Mouse (Mus musculus) heart, adult 11 months (tissue): ENCODE data around the gene Enpp7.
A peak's percentile ranks its signal among the peaks of the same experiment; 100 is the strongest.

Experiments used
- DNase-seq: peaks from one replicate; pipeline ENCODE4 v3.0.0; 2022

Enpp7 gene

DNA sequence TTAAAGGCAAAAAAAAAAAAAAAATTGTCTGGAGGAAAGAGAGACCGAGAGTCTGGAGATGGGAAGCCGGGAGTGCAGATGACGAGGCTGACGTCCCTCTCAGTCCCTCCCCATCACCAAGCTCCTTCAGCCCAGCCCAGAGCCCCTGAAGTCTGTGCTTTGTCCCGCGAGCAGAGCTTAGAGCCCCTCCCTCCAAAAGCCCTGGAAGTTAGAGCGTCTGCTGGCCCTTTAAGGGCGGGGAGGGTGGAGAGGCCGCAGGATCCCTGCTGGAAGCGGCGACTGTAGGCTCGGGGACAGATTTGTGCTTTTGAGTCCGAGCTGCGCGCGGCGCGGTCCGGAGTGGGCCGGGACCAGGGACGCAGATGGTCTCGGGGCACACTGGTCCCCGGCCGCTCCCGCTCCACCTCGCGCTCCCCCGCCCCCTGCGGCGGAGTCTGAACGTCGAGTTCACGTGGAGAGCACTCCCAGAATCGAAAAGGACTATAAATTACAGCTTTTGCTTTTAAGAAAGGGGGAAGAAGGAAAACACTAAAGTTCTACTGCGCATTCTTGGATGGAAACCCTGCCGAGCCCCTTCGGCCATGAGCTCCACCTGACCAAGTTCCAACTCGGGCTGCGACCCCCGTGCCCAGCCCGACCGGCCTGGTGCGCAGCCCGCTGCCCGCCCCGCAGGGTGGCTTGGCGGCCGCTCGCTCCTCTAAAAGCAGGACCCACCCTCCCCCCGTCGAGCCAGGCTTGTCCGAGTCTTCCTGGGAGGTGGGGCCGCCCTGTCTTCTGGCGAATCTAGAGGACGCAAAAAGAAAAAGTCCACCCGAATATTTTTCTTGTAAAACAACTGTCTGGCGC is 49.2 kb downstream of the Enpp7 start:
- peak; percentile 94 for DNase-seq

DNA sequence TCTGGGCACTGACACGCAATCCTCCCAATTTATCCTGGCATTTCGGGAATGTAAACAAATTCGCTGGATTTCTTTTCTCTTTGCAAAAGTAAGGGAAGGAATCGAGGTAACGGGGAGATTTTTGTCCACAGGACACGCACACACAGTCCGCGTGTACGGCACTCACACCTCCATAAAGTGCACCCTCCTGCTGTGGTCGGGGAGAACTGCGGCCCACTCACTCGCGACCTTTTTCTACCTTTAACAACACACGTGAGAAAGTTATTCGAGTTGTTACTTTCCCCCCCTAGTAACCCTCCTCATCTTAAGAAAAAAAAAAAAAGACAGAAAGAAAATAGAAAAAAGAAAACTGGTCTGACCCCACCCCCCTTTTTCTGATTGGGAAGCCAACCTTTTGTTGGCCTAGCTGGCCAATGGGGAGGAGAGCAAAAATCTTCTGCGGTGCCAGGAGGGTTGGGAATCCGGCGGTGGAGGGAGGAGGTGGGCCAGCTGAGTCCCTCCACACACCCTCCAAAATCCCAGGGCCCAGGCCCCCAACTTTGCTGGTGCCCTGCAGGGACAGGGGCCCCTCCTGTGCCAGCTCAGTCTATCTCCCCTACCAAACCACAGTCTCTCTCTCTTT is 49.9 kb downstream of the Enpp7 start:
- DNase-seq, result no peak

DNA sequence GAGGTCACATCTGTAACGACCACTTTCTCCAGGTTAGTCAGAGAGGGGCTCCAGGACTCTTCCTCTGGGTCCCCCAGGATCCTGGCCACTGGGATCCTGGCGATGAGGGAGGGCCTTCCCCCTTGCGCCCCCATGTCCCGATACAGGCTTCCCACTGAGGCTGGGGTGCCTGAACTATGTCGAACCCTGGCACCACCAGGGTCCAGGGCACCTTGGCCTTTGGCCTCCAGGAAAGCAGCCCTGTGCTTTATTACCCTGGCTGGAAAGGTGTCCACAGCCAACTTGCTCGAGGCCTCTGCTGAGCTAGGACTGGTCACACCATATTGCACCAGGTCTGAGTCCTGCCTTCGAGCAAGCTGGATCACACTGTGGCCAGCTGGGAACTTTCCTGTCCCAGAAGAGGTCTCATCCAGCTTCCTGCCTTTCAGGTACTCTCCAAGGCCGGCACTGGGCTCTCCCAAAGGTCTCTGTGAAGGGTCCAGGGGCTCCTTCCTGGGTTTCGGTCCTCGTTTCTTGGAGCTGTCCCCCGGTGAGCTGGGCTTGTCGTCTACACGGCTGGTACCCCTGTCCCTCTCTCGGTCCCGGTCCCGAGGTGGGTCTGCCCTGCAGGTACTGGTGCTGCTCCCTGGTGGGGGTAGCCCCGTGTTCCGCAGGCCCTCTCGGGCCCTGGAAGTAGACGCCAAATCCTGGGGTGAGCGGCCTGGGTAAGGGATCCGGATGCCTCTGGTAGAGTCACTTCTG is 50.9 kb downstream of the Enpp7 start:
- DNase-seq, result peak; percentile 94

DNA sequence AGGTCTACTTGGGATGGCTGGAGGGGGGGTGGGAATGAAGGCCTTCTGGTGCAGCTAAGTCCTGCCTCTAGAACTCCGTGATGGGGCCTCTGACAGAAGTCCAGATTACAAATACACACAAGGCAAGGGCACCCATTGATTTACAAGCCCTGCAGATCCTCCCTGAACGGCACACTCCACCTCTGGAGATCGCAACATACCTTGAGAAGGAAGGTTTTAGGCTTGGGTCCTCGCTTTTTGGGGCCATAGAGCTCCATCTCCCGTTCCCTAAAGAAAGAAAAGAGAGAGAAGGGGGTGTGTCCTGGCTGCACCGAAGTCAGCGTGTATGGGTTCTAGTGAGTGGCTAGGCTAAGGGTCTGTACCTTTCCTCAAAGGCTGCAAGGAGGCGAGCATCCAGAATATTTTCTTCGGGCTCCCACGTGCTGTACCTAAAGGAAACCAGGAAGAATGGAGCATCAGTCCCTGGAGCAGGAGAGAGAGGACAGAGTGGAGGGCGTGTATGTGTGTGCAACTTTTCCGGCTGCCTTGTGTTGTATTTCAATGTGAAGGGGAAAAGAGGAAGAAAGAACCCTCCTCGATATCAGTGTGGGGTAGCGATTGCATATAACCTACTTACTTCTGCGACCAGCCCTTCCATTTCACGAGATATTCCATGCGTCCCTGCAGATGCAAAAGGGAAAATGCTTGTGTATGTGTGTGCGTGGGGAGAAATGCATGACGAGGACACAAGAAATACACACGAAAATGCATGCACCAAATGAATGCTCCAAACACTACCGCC is 51.9 kb downstream of the Enpp7 start:
- DNase-seq, result peak; percentile 90

DNA sequence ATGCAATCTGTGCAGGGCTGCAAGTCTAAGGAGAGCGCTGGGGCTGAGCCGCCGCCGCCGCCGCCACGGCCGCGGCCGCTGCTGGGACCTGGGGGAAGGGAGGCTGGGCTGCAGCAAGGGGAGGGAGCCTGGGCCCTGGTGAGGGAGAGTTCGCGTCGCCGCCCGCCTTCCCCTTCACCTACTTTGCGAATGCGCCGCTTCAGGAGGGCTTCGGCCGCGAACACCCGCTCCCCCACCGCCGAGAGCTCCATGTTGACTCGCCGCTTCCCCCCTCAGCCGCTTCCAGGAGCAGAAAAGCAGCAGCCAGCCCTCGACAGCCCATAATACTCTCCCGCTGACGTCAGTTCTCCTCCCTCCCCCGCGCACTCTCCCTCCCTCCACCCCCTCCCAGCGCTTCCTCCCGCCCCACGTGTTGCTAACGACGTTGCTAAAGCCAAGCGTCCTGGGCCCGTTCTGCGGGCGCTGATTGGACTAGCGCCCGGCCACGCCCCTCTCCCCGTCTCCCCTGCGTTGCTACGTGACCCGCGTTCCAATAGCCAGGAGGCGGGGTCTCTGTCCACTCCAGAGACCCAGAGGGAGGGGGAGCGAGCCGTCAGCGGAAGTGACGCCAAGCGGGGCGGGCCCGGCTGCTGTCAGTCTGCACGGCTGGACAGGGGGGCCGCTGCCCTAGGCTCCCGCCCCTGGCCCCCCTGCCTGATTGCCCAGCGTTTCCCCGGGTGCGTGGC is 52.8 kb downstream of the Enpp7 start, which contains the start of gene Cbx8:
Gene Cbx8 (minus strand): TSS at position 370 of the 725 bp plus-strand sequence.
- DNase-seq, result peak; percentile 100

DNA sequence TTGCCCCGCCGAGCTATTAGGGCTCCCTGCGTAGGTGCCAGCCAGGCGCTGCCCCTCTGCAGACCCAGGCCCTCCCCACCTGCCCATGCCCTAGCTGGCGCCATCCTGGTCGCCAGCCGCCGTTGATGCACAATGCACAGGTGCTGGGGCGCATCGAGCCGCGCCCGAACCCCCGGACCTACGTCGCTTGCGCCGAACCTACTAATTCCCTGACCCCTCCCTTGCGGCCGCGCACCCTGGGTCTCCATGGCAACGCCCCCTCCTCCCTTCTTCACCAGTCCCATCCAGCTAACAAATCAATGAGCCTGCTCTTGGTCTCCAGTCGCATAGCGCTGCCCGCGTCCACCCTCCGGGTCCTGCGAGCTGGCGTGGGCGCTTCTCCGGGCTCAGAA is 53.3 kb downstream of the Enpp7 start:
- no peak for DNase-seq

DNA sequence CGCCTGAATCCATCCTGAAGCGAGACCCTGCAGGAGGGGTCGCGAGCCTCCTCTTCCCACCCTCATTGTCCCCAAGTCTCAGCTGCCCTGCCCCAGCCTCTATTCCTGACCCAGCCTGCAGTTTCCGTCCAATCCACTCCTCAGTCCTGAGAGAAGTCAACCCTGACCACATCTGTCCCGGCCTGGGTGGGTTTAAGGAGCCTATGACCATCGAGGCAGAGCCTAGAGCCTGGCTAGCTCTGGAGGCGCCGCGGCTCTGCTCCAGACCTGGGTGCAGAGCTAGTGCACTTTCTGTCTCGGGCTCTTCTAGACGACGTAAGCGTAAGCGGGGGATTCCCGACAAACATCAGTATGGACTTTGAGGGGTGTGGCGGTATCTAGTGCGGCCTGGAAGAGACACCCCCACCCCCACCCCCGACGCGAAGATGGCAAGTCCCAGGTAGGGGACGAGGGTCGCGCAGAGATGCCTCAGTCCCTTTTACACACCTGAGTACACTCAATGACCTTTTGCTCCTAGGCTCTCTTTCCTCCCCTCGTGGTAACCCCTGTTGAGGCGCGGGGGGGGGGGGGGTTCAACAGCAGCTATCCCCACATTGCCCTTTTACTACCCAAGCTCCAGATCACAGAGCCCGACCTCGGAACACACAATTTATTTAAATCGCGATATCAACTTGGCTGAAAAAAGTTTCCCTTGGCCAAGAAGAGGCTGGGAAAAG is 53.9 kb downstream of the Enpp7 start:
- peak; percentile 95 for DNase-seq
